Mouse (Mus musculus) lung, postnatal 0 days (tissue): ENCODE results near the gene Ncapg2.

Experiments used
- CTCF ChIP-seq: IDR thresholded peaks from 2 replicates; pipeline ENCODE4 v1.5.1; 2016; ENCODE audit warnings: antibody characterized with exemption, mild to moderate bottlenecking
- EP300 ChIP-seq: IDR thresholded peaks from 2 replicates; pipeline ENCODE4 v1.6.1; 2016; ENCODE audit warnings: antibody characterized with exemption, mild to moderate bottlenecking, control low read depth

- TF ChIP-seq CTCF (no peak), EP300 (no peak)
Measured at GRCm38 (mm10) chr12:116362091-116362490, 43.1 kb upstream of the Ncapg2 start.
